Mouse (Mus musculus) lung, postnatal 0 days (tissue): ENCODE results near the gene Ptpn14. TPM values are rescaled to one million over a fixed set of nuclear protein-coding genes. Genes with fewer than 3 reads are reported as not detected.

Source experiments
- ATAC-seq: fragments of 200-750 bp; cut with Nextera tagmentation; 2 replicates; pipeline ENCODE4 v1.8.0; 2017; ENCODE audit warnings: moderate library complexity
- DNase-seq: peaks from one replicate; pipeline ENCODE4 v3.0.0-alpha.2; 2016; ENCODE audit warnings: low spot score
- H3K27ac ChIP-seq: fragments of 300-500 bp; sonication (generic); 2 replicates; pipeline ENCODE4 v1.5.1; 2014; ENCODE audit warnings: antibody characterized with exemption, mild to moderate bottlenecking, low read length, mixed read lengths
- H3K27me3 ChIP-seq: fragments of 300-500 bp; sonication (generic); replicated peaks from 2 replicates; pipeline ENCODE4 v1.6.1; 2014; ENCODE audit warnings: low read length, mixed read lengths; ENCODE audit not compliant: insufficient read depth
- H3K36me3 ChIP-seq: fragments of 300-500 bp; sonication (generic); 2 replicates; pipeline ENCODE4 v1.6.1; 2014; ENCODE audit warnings: low read length, mixed read lengths; ENCODE audit not compliant: insufficient read depth
- H3K4me1 ChIP-seq: fragments of 300-500 bp; sonication (generic); 2 replicates; pipeline ENCODE4 v1.6.1; 2014; ENCODE audit warnings: antibody characterized with exemption, low read depth, low read length, mixed read lengths; ENCODE audit not compliant: insufficient read depth
- H3K4me2 ChIP-seq: fragments of 300-500 bp; sonication (generic); replicated peaks from 2 replicates; pipeline ENCODE4 v1.6.1; 2014; ENCODE audit warnings: low read depth, mild to moderate bottlenecking, low read length, moderate library complexity, mixed read lengths
- H3K4me3 ChIP-seq: fragments of 300-500 bp; sonication (generic); 2 replicates; pipeline ENCODE4 v1.5.1; 2014; ENCODE audit warnings: low read depth, low read length
- H3K9ac ChIP-seq: fragments of 300-500 bp; sonication (generic); replicated peaks from 2 replicates; pipeline ENCODE4 v1.6.1; 2014; ENCODE audit warnings: low read depth, mild to moderate bottlenecking
- H3K9me3 ChIP-seq: fragments of 300-500 bp; sonication (generic); 2 replicates; pipeline ENCODE4 v1.6.1; 2016; ENCODE audit warnings: low read length, mixed read lengths
- CTCF ChIP-seq: IDR thresholded peaks from 2 replicates; pipeline ENCODE4 v1.5.1; 2016; ENCODE audit warnings: antibody characterized with exemption, mild to moderate bottlenecking
- EP300 ChIP-seq: IDR thresholded peaks from 2 replicates; pipeline ENCODE4 v1.6.1; 2016; ENCODE audit warnings: antibody characterized with exemption, mild to moderate bottlenecking, control low read depth
- WGBS: fragments of 180-500 bp; shearing (Covaris S2); extraction: QIAGEN DNeasy Blood & Tissue Kit; methylation state at CpG from one replicate; pipeline ENCODE4 v1.1.7; 2014; 5-methylcytosine and 5-hydroxymethylcytosine counted together
- polyA plus RNA-seq: library from polyadenylated mRNA; unstranded; fragments of >200 nt; fragmentation: Nextera tagmentation; extraction: Ambion mirVana; gene quantifications from 2 replicates; pipeline ENCODE4 v1.2.1, GENCODE M21; 2015

Ptpn14 gene
- polyA plus RNA-seq, 1 experiment from 2014 or later, result 4.9 TPM

- WGBS, result 0% methylated on average over 15 of the region's 15 CpGs
- H3K4me3 ChIP-seq, result peak overlapping the region; percentile 77
- peak overlapping the region; percentile 98 for H3K27ac ChIP-seq
- H3K9me3 ChIP-seq, result no peaks in the 10 kb centered on the region
- no peaks in the 10 kb centered on the region for H3K36me3 ChIP-seq
- TF ChIP-seq EP300 (no peak), CTCF (no peak)
- ATAC-seq (no peak), DNase-seq (peak; percentile 13)
- H3K9ac ChIP-seq, result peak overlapping the region; percentile 76
- H3K4me1 ChIP-seq, result peaks cover 10% of the 10 kb centered on the region; the same call in 1 of the 2 replicates
- peak overlapping the region; percentile 93 for H3K4me2 ChIP-seq
- no peaks in the 10 kb centered on the region for H3K27me3 ChIP-seq
These were observed 682 bp downstream of the Ptpn14 start for GRCm38 (mm10) chr1:189728784-189729115.

- H3K4me3 ChIP-seq, result peak overlapping the region; percentile 77
- no peaks in the 10 kb centered on the region for H3K36me3 ChIP-seq
- H3K4me2 ChIP-seq, result peak overlapping the region; percentile 93
- TF ChIP-seq CTCF, result no peak
- TF ChIP-seq EP300, result no peak
- peak overlapping the region; percentile 76; the same call in 1 of the 2 replicates for H3K9ac ChIP-seq
- no peaks in the 10 kb centered on the region for H3K27me3 ChIP-seq
- H3K9me3 ChIP-seq, result no peaks in the 10 kb centered on the region
- peaks cover 10% of the 10 kb centered on the region; the same call in 1 of the 2 replicates for H3K4me1 ChIP-seq
- WGBS, result 14% methylated on average over 17 of the region's 17 CpGs
- DNase-seq (peak; percentile 25), ATAC-seq (no peak)
- 0 out of 2 replicates have a peak overlapping the region, but pooled peaks have one; percentile 12 for H3K27ac ChIP-seq
These were observed 1.2 kb downstream of the Ptpn14 start for GRCm38 (mm10) chr1:189729141-189729815.

GRCm38 (mm10) chr1:189731697-189732096, 3.6 kb downstream of the Ptpn14 start:
- TF ChIP-seq CTCF, result no peak
- no peak for ATAC-seq
- no peaks in the 10 kb centered on the region for H3K36me3 ChIP-seq
- no peak overlapping the region for H3K4me2 ChIP-seq
- peaks cover 10% of the 10 kb centered on the region; the same call in 1 of the 2 replicates for H3K4me1 ChIP-seq
- peak; percentile 17 for DNase-seq
- H3K27me3 ChIP-seq, result no peaks in the 10 kb centered on the region
- H3K4me3 ChIP-seq, result no peak overlapping the region
- 53% methylated on average over 10 of the region's 10 CpGs for WGBS
- no peak overlapping the region for H3K27ac ChIP-seq
- no peak overlapping the region for H3K9ac ChIP-seq
- no peaks in the 10 kb centered on the region for H3K9me3 ChIP-seq

- H3K4me2 ChIP-seq, result no peak overlapping the region
- no peak for ATAC-seq
- TF ChIP-seq EP300 (no peak), CTCF (no peak)
- H3K4me3 ChIP-seq, result no peak overlapping the region
- peaks cover 10% of the 10 kb centered on the region; the same call in 1 of the 2 replicates for H3K4me1 ChIP-seq
- H3K36me3 ChIP-seq, result no peaks in the 10 kb centered on the region
- H3K27me3 ChIP-seq, result no peaks in the 10 kb centered on the region
- no peak for DNase-seq
- H3K9me3 ChIP-seq, result no peaks in the 10 kb centered on the region
- no peak overlapping the region for H3K27ac ChIP-seq
- 56% methylated on average over 8 of the region's 8 CpGs for WGBS
- H3K9ac ChIP-seq, result no peak overlapping the region
These were observed 4.1 kb downstream of the Ptpn14 start for GRCm38 (mm10) chr1:189732156-189732555.

- no peak for DNase-seq
These were observed 12.0 kb downstream of the Ptpn14 start for GRCm38 (mm10) chr1:189740075-189740474.

GRCm38 (mm10) chr1:189742041-189742440, 14.0 kb downstream of the Ptpn14 start:
- no peak overlapping the region for H3K9ac ChIP-seq
- no peaks in the 10 kb centered on the region for H3K4me1 ChIP-seq
- H3K27me3 ChIP-seq, result no peaks in the 10 kb centered on the region
- H3K4me3 ChIP-seq, result no peak overlapping the region
- no peak for ATAC-seq
- no peak overlapping the region for H3K4me2 ChIP-seq
- H3K36me3 ChIP-seq, result no peaks in the 10 kb centered on the region
- 73% methylated on average over 5 of the region's 5 CpGs for WGBS
- DNase-seq, result no peak
- H3K27ac ChIP-seq, result no peak overlapping the region
- H3K9me3 ChIP-seq, result no peaks in the 10 kb centered on the region
- no peak for TF ChIP-seq CTCF
- no peak for TF ChIP-seq EP300

More at GRCm38 (mm10) chr1:189740075-189740474, 12.0 kb downstream of the Ptpn14 start:
- Histone ChIP-seq H3K27ac (no peak overlapping the region), H3K27me3 (no peaks in the 10 kb centered on the region), H3K4me1 (no peaks in the 10 kb centered on the region), H3K36me3 (no peaks in the 10 kb centered on the region), H3K9me3 (no peaks in the 10 kb centered on the region), H3K4me3 (no peak overlapping the region), H3K9ac (no peak overlapping the region), H3K4me2 (no peak overlapping the region)
- peak; percentile 23; the same call in 1 of the 2 replicates for ATAC-seq
- TF ChIP-seq CTCF, result no peak
- no peak for TF ChIP-seq EP300
- 53% methylated on average over 7 of the region's 7 CpGs for WGBS
